Mouse (Mus musculus): ENCODE data around the gene Ifnlr1. TPM values are rescaled to one million over a fixed set of nuclear protein-coding genes. Genes with fewer than 3 reads are reported as not detected.
"Not testable (repeated sequence)": the region's sequence is repeated elsewhere in the genome, so short reads cannot be mapped to it uniquely, and the experiment has no call there.

Gene Ifnlr1
- polyA plus RNA-seq (2012; rRNA removed): 3.9 and 4.4 TPM in 2 replicates

- DNase-seq (ENCODE audit: low read depth): no peak
Observed at GRCm38 (mm10) chr4:135685906-135686567, at the start of gene Ifnlr1. Gene Ifnlr1 (plus strand): TSS chr4:135686287.

- DNase-seq (ENCODE audit: low read depth): not testable (repeated sequence)
Observed at GRCm38 (mm10) chr4:135641302-135642079, 44.6 kb upstream of the Ifnlr1 start.

- DNase-seq (ENCODE audit: low read depth): no peak
Observed at GRCm38 (mm10) chr4:135645022-135645637, 41.0 kb upstream of the Ifnlr1 start.

- DNase-seq (ENCODE audit: low read depth): no peak
Observed at GRCm38 (mm10) chr4:135652966-135653607, 33.0 kb upstream of the Ifnlr1 start.

- DNase-seq (ENCODE audit: low read depth): no peak
Observed at GRCm38 (mm10) chr4:135653956-135654355, 32.1 kb upstream of the Ifnlr1 start.

- DNase-seq (ENCODE audit: low read depth): no peak
Observed at GRCm38 (mm10) chr4:135655499-135655898, 30.6 kb upstream of the Ifnlr1 start.

GRCm38 (mm10) chr4:135656094-135656589 is 29.9 kb upstream of the Ifnlr1 start:
- DNase-seq (ENCODE audit: low read depth): no peak

- no peak for DNase-seq (ENCODE audit: low read depth)
Observed at GRCm38 (mm10) chr4:135658484-135658883, 27.6 kb upstream of the Ifnlr1 start.

- no peak for DNase-seq (ENCODE audit: low read depth)
Observed at GRCm38 (mm10) chr4:135658899-135659298, 27.2 kb upstream of the Ifnlr1 start.

GRCm38 (mm10) chr4:135661082-135661809 is 24.8 kb upstream of the Ifnlr1 start:
- DNase-seq (ENCODE audit: low read depth): no peak

- no peak for DNase-seq (ENCODE audit: low read depth)
Observed at GRCm38 (mm10) chr4:135661994-135662393, 24.1 kb upstream of the Ifnlr1 start.

- DNase-seq (ENCODE audit: low read depth): no peak
Observed at GRCm38 (mm10) chr4:135664656-135665055, 21.4 kb upstream of the Ifnlr1 start.

GRCm38 (mm10) chr4:135666192-135666975 is 19.7 kb upstream of the Ifnlr1 start:
- DNase-seq (ENCODE audit: low read depth): no peak

- no peak for DNase-seq (ENCODE audit: low read depth)
Observed at GRCm38 (mm10) chr4:135667266-135667844, 18.7 kb upstream of the Ifnlr1 start.

- DNase-seq (ENCODE audit: low read depth): no peak
Observed at GRCm38 (mm10) chr4:135673507-135673906, 12.6 kb upstream of the Ifnlr1 start.

GRCm38 (mm10) chr4:135674993-135675392 is 11.1 kb upstream of the Ifnlr1 start:
- no peak for DNase-seq (ENCODE audit: low read depth)

GRCm38 (mm10) chr4:135676476-135676875 is 9.6 kb upstream of the Ifnlr1 start:
- no peak for DNase-seq (ENCODE audit: low read depth)

GRCm38 (mm10) chr4:135679316-135679715 is 6.8 kb upstream of the Ifnlr1 start:
- no peak for DNase-seq (ENCODE audit: low read depth)

GRCm38 (mm10) chr4:135681789-135682188 is 4.3 kb upstream of the Ifnlr1 start:
- no peak for DNase-seq (ENCODE audit: low read depth)

- DNase-seq (ENCODE audit: low read depth): no peak
Observed at GRCm38 (mm10) chr4:135683553-135683952, 2.5 kb upstream of the Ifnlr1 start.
